ENCODE assay signal across 11 mouse cellular contexts in genomic region chr11:81595235-81595634, GRCm38 (mm10).
A peak's percentile ranks its signal among the peaks of the same experiment; 100 is the strongest.
DNase-seq lines count a peak whose midpoint lies in the region; ATAC-seq and TF ChIP-seq lines count a peak whose summit lies in the region.
"Had no signal": no experiment of that assay in that cellular context is flagged by ENCODE, and none has a peak within 500 bp of the region (broad histone marks: within the 10 kb centered on the region; RNA-seq: fewer than 3 reads in every experiment).

No protein-coding gene starts in this region.

- H3K27me3 ChIP-seq in forebrain, postnatal 0 days (ENCODE audit: insufficient read depth, low read length), result no peaks in the 10 kb centered on the region; the same call in 1 of the 2 replicates
- H3K27me3 ChIP-seq: limb, embryonic 15.5 days had no signal

- no peak overlapping the region for H3K9ac ChIP-seq in forebrain, postnatal 0 days
- H3K9ac ChIP-seq: limb, embryonic 15.5 days had no signal

- no peaks in the 10 kb centered on the region for H3K36me3 ChIP-seq in forebrain, postnatal 0 days (ENCODE audit: insufficient read depth)
- H3K36me3 ChIP-seq: limb, embryonic 15.5 days had no signal

- H3K4me1 ChIP-seq in forebrain, postnatal 0 days (ENCODE audit: insufficient read depth), result peaks cover 17% of the 10 kb centered on the region; the same call in 1 of the 2 replicates
- H3K4me1 ChIP-seq: limb, embryonic 15.5 days had no signal

- 44% methylated on average over 2 of the region's 2 CpGs for WGBS in forebrain, postnatal 0 days

- ATAC-seq in forebrain, postnatal 0 days, result no peak; the same call in 1 of the 2 replicates
- ATAC-seq: hindbrain, embryonic 16.5 days had no signal

- DNase-seq in frontal cortex, postnatal 36 days (ENCODE audit: low spot score in 2 of 2), result peak; percentile 44 to 59
- DNase-seq in frontal cortex, postnatal 10 days (ENCODE audit: low spot score in 2 of 2), result no peak
- DNase-seq in layer of hippocampus, adult 11-12 months (ENCODE audit: low spot score), result peak; percentile 59
- DNase-seq in layer of hippocampus, postnatal 10 days (ENCODE audit: low spot score in 2 of 2), result no peak
- DNase-seq in 3T3-L1 (ENCODE audit: low read depth, low spot score), result peak; percentile 34
- DNase-seq in forebrain, postnatal 0 days, result peak; percentile 71
- DNase-seq in urinary bladder, adult 2 months (ENCODE audit: low spot score), result no peak
- DNase-seq: gastrocnemius, postnatal 36 days; thymus, adult 2 months had no signal

- H3K9me3 ChIP-seq in forebrain, postnatal 0 days (ENCODE audit: low read length), result no peaks in the 10 kb centered on the region
- H3K9me3 ChIP-seq: limb, embryonic 15.5 days had no signal

- no peak for TF ChIP-seq CTCF in forebrain, postnatal 0 days (IDR thresholded peaks at IDR 0.05; ENCODE audit: low read depth)

- no peak overlapping the region for H3K27ac ChIP-seq in forebrain, postnatal 0 days (ENCODE audit: low read depth, low read length)
- H3K27ac ChIP-seq: limb, embryonic 15.5 days had no signal

- no peak overlapping the region for H3K4me3 ChIP-seq in forebrain, postnatal 0 days (ENCODE audit: low read depth, low read length)
- H3K4me3 ChIP-seq: limb, embryonic 15.5 days had no signal

- H3K4me2 ChIP-seq in forebrain, postnatal 0 days (ENCODE audit: low read depth), result no peak overlapping the region
- H3K4me2 ChIP-seq: limb, embryonic 15.5 days had no signal

Comparison
In these comparisons a context has a peak if more than half of its experiments do, and no peak if none do; other contexts are left out.
1. DNase-seq: peak in frontal cortex, postnatal 36 days (2 of 2), layer of hippocampus, adult 11-12 months (single experiment), 3T3-L1 (single experiment) and forebrain, postnatal 0 days (single experiment); none in frontal cortex, postnatal 10 days (0 of 2), layer of hippocampus, postnatal 10 days (0 of 2) and urinary bladder, adult 2 months (single experiment).